Mouse (Mus musculus) layer of hippocampus, adult 2 months (tissue): ENCODE data around the gene Tyw1. TPM values are rescaled to one million over a fixed set of nuclear protein-coding genes. Genes with fewer than 3 reads are reported as not detected.

Source experiments
- DNase-seq, 2 experiments: peaks; one replicate each; pipeline ENCODE4 v3.0.0; 2022; ENCODE audit warnings: low spot score in 2 of 2
- H3K27ac ChIP-seq: fragments of 200-600 bp; 2 replicates; pipeline ENCODE4 v1.8.1; 2022
- H3K4me3 ChIP-seq: fragments of 200-600 bp; 2 replicates; pipeline ENCODE4 v1.8.1; 2022; ENCODE audit warnings: mild to moderate bottlenecking
- CTCF ChIP-seq: fragments of 200-600 bp; conservative IDR thresholded peaks from 2 replicates; pipeline ENCODE4 v1.8.1; 2022; ENCODE audit warnings: antibody characterized with exemption, mild to moderate bottlenecking, moderate library complexity
- long read RNA-seq, 2 experiments: library from polyadenylated mRNA; stranded (forward); transcript quantifications; one replicate each; pipeline ENCODE4 v2.0.0; 2021; ENCODE audit warnings: borderline mapping rate in 2 of 2
- total RNA-seq, 2 experiments: library from RNA; stranded (reverse); gene quantifications; 2 replicates each; pipeline ENCODE4 v1.2.3; 2021

Tyw1 gene
- total RNA-seq = 10 to 100 TPM; 16.2 to 17.7 TPM
- long read RNA-seq, experiment 1, transcript Tyw1-201 (16 exons, 3,044 nt) = major isoform, 10 of 15 reads
- long read RNA-seq, experiment 1, partial matches to known transcripts = 1 of 15 reads
- long read RNA-seq, experiment 1, other reads (novel, unspliced or antisense) = 4 of 15 reads
- long read RNA-seq, experiment 2, transcript Tyw1-201 (16 exons, 3,044 nt) = major isoform, 10 of 14 reads
- long read RNA-seq, experiment 2, partial matches to known transcripts = 1 of 14 reads
- long read RNA-seq, experiment 2, other reads (novel, unspliced or antisense) = 3 of 14 reads

DNA sequence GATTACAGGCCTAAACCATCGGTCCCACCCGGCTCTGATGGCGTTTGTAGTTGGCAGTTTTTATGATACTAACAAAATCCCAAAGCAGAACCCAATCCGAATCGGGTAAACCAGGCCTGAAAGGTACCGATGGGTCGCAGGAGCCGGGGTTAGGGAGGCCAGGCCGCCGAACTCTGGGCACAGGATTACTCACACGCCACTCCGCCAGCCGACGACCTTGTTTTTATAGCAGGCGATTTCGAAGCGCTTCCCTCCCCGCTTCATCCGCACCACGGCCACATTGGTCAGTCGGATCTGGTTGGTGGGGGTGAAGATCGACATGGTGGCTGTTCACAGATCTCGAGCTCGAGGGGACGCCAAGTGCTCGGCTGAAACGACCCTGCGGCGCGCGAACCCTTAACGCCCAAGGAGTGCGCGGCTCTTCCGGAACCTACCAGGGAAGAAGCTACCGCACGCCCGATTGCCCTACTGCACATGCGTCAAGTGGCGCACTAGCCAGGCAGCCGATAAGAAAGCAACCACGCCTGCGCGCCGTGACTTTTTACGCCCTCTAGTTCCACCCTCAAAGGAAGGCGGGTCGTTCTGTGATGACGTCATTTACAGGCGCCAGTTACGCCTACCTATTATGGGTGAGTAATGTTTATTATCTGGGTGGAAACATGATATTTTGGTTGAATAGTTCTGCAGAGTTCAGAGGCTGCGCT lies at the start of gene Tyw1, which contains the start of gene Sbds:
Gene Tyw1, plus strand, starts transcription at position 603 of the 704 bp plus-strand sequence.
Gene Sbds, minus strand, starts transcription at position 514 of the 704 bp plus-strand sequence.
- TF ChIP-seq CTCF = no peak

DNA sequence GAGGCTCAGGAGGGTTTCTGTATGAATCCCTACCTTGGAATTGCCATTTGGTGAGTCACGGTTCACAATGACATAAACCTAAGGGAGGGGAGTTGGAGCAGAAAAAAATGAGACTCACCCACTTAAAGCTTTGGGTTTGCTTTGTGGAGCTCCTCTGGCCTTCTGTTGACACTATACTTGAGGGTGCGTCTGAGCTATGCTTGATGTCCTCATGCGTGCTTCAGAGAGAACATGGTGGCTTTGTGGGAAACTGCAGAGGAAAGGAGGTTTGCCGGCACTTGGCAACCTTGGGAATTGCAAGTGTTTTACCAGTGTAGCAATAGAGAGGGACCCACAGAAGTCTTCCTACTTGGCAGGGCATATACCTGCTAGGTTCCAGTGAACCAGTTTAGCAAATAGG lies 48.1 kb upstream of the Tyw1 start:
- Histone ChIP-seq H3K4me3 (no peak overlapping the region), H3K27ac (no peak overlapping the region)
- no peak for TF ChIP-seq CTCF
- no peak for DNase-seq

More for the DNA sequence above, at the start of gene Tyw1, which contains the start of gene Sbds:
- peak; percentile 96 to 98 for DNase-seq
- Histone ChIP-seq H3K4me3 (peak within 1 kb of the TSS; percentile 90), H3K27ac (peak within 1 kb of the TSS; percentile 88)

DNA sequence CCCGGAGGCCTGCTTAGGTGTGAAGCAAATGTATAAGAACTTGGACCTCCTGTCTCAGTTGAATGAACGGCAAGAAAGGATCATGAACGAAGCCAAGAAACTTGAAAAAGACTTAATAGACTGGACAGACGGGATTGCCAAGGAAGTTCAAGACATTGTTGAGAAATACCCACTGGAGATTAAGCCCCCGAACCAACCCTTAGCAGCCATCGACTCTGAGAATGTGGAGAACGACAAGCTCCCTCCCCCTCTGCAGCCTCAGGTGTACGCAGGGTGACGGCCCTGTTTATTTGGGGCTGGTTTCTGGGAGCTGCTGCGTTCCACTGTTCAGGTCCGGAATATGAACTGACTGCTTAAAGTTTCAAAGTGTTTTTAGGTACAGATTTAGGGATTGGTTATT lies 42.5 kb upstream of the Tyw1 start:
- DNase-seq = no peak
- H3K4me3 ChIP-seq = no peak overlapping the region
- H3K27ac ChIP-seq = no peak overlapping the region
- TF ChIP-seq CTCF = no peak

DNA sequence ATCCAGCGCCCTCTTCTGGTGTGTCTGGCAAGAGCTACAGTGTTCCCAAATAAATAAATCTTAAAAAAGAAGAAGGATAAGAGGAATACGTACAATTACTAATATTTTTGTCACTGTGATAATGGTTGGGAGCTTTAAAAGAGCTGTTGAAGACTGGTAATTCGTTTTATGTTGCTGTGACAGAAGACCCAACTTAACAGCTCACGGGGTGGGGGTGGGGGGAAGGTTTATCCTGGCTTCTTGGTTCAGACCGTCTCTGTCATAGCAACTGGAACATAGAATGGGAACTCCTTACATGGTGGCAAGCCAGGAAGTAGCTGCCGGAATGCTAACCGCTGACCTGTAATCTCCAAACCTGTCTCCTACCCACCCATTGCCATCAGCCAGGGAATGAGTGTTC lies 38.6 kb upstream of the Tyw1 start, which contains the start of gene Tmem248:
Gene Tmem248, plus strand, starts transcription at position 301 of the 400 bp plus-strand sequence.
- TF ChIP-seq CTCF = peak; percentile 48
- H3K4me3 ChIP-seq = no peak within 1 kb of the TSS
- no peak within 1 kb of the TSS for H3K27ac ChIP-seq
- DNase-seq = no peak

DNA sequence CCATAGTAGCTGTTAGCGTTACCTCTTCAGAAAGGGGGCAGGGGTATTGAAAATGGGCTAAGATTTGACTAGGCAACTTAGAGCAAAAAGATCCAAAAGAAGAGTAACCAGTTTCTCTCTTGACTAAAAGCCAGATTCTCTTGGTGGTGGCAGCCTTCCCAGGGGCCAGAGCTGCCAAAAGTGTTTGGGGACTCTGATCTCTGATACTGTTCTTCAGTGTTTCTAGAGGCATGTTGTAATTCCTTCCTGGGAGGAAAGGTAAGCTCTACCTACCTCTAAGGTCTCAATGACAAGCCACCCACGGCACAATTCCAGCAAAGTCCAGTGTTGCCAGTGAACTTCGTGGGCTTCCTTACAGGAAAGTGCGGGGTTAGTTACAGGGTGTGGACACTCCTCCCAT lies 38.0 kb upstream of the Tyw1 start:
- no peak overlapping the region for H3K27ac ChIP-seq
- H3K4me3 ChIP-seq = no peak overlapping the region
- no peak for DNase-seq
- TF ChIP-seq CTCF = no peak

DNA sequence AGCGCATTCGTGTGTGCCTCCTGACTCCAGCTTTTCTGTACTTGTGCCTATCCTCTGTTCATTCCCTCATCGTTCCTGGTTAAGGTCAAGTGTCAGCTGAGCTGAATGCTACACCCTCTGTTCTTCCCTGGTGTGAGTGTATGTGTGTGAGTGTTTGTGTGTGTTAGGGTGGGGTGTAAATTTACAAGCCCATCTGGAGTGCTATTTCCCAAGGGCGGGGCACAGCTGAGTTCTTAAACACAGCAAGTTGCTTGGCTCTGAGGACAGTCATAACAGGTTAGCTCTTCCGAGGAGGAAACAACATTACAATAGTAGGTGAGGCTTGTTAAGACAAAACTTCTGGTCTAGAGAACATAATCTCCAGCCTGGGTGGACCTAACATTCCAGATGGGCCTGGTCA lies 37.1 kb upstream of the Tyw1 start:
- TF ChIP-seq CTCF = no peak
- no peak overlapping the region for H3K4me3 ChIP-seq
- no peak for DNase-seq
- no peak overlapping the region for H3K27ac ChIP-seq

DNA sequence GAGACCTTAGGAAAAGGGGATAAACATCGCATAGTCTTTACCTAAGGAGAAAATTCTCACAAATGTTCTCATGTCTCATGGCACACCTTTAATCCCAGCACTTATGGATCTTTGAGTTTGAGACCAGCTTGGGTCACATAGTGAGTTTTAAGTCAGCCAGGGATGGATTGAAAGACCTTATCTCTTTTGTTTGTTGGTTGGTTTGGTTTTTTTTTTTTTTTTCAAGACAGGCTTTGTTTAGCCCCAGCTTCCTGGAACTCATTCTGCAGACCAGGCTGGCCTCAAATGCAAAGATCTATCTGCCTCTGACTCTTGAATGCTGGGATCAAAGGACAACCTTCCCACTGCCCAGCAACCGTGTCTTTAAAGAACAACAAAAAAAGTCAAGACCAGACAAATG lies 34.1 kb upstream of the Tyw1 start:
- no peak for DNase-seq
- no peak for TF ChIP-seq CTCF
- peak overlapping the region; percentile 98 for H3K4me3 ChIP-seq
- H3K27ac ChIP-seq = peak overlapping the region; percentile 95

DNA sequence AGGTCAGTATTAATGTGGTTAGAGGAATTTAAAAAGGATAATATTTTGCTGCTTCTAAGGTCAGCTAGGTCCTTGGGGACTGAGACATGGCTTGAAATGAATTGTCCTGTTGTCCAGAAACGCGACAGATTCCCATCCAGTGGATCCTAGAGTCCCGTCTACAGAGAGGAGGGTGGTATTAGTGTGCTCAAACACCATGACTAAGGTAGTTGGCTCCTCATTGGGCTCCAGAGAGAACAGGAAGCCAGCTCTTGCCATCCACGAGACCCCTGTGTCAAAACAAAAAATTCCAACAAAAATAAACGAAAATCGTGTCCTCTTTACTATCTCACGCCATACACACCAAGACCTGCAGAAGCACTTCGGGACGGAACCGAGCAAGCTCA lies 33.7 kb upstream of the Tyw1 start:
- H3K4me3 ChIP-seq = peak overlapping the region; percentile 98
- no peak for DNase-seq
- H3K27ac ChIP-seq = peak overlapping the region; percentile 95
- no peak for TF ChIP-seq CTCF

DNA sequence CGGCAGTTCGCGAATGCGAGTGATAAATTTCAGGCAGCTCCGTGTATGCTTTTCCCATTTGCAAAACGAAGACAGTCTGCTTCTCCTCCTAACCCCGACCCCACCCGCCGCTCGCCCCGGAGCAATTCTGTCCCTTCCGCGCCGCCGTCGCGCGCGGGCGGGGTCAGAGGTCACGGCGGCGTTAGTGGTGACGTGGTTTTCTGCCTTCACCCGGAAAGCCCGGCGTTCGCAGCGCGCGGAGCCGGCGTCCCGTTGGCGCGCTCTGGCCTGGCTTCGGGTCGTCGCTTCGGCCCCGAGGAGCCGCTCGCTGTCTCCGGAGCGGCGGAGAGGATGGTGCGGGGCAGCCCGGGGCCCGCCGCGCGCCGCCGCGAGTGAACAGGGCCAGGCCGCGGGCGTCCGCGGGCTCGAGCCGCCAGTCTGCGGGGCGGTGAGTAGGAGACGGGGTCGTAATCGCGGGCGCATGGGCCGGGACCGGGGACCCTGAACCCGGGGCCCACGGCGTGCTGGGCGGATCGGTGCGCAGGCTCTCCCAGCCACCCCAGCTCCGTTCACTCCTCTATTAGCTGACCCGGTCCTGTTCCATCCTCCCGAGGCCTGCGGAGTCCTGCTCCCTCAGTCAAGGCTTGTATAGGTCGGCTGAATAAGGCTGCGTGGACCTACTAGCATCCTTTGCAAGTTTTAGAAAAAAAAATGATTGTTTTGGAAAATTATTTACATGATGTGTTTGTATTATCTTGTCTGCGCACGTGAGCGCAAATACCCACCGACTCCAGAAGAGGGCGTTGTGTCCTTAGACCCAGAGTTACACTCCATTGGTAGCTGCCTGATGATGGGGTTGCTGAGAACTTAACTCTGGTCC lies 33.0 kb upstream of the Tyw1 start:
- peak; percentile 67 for TF ChIP-seq CTCF
- H3K27ac ChIP-seq = peak overlapping the region; percentile 95
- DNase-seq = peak; percentile 90 to 97
- peak overlapping the region; percentile 98 for H3K4me3 ChIP-seq

DNA sequence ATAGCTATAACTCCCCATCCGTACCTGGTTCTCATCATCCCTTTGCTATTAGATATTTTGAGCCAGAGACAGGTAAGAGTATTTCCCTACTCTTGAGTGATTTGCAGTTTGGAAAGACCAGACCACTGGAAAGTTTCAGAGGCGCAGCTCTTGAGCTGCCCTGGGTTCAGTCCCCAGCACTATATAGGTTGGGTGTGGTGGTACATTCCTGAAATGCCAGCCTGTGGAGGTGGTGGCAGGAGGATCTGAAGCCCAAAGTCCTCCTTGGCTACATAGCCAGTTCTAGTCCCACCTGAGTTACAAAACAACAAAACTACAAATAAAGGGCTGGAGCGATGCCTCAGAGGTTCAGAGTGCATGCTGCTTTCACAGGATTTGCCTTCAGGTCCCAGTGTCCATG lies 28.6 kb upstream of the Tyw1 start:
- Histone ChIP-seq H3K27ac (no peak overlapping the region), H3K4me3 (no peak overlapping the region)
- TF ChIP-seq CTCF = no peak
- DNase-seq = no peak

DNA sequence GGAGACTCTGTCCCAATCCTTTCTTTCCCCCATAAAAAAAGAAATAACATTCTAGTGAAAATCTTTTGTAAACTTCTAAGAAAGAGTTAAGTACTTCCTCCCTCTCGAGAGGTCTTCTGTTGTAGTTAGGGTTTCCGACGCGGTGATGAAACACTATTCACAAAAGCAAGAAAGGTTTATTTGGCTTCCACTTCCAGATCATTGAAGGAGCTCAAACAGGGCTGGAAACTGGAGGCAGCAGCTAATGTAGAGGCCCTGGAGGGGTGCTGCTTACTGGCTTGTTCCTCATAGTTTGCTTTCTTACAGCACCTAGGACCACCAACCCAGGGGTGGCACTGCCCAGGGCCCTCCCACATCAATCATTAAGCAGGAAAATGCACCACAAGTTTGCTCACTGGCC lies 27.3 kb upstream of the Tyw1 start:
- no peak for TF ChIP-seq CTCF
- no peak overlapping the region for H3K27ac ChIP-seq
- no peak for DNase-seq
- H3K4me3 ChIP-seq = no peak overlapping the region

DNA sequence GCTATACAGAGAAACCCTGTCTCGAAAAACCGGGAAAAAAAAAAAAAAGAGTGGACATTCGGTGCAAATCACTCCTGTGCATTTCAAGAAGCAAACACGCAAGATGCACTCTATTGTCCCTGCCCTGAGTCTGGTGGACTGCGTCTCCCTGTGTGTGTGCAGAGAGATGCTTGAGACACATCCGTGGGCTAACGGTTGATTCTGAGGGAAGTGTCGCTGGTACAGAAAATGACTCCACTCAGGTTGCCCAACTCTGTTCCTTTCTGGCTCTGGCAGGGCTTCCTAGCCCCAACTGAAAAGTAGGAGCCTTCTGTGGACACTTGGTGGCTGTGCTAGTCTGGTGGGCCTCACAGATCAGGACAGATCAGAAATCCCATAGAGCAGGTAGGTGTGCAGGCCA lies 19.1 kb upstream of the Tyw1 start:
- no peak overlapping the region for H3K4me3 ChIP-seq
- H3K27ac ChIP-seq = no peak overlapping the region
- no peak for TF ChIP-seq CTCF
- DNase-seq = no peak

DNA sequence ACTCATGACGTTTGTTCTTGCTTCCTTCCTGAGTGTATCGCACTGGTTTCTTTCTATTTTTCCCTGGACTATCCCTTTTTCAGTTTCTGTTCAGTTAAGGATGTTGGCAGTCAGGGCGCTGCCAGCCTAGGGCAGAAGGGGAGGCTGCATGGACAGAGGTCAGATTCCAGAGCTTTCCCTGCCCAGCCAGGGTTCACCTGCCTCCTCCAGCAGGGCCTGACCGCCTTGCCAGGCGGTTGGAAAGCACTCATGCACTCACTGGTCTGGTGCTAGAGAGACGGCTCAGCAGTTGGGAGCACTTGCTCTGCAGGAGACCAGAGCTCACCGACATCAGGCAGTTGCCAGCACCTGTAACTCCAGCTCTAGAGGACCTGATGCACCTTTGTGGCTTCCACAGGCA lies 16.2 kb upstream of the Tyw1 start:
- H3K27ac ChIP-seq = no peak overlapping the region
- DNase-seq = no peak
- TF ChIP-seq CTCF = no peak
- no peak overlapping the region for H3K4me3 ChIP-seq
